Mouse (Mus musculus) splenic B cell, adult 2 months (primary cell): ENCODE results near the gene Slf2.

Experiments used
- DNase-seq: peaks from one replicate; pipeline ENCODE4 v3.0.0-alpha.2; 2011; ENCODE audit warnings: low read depth, low spot score
- H3K27me3 ChIP-seq: 2 replicates; pipeline ENCODE4 v1.6.1; 2012; ENCODE audit warnings: mild to moderate bottlenecking, low read length, moderate library complexity, mixed read lengths; ENCODE audit not compliant: control insufficient read depth, poor library complexity, insufficient read depth, severe bottlenecking
- H3K36me3 ChIP-seq: 2 replicates; pipeline ENCODE4 v1.6.1; 2012; ENCODE audit warnings: mild to moderate bottlenecking, low read length, moderate library complexity, mixed read lengths; ENCODE audit not compliant: control insufficient read depth, poor library complexity, insufficient read depth, severe bottlenecking

Slf2 gene

DNA sequence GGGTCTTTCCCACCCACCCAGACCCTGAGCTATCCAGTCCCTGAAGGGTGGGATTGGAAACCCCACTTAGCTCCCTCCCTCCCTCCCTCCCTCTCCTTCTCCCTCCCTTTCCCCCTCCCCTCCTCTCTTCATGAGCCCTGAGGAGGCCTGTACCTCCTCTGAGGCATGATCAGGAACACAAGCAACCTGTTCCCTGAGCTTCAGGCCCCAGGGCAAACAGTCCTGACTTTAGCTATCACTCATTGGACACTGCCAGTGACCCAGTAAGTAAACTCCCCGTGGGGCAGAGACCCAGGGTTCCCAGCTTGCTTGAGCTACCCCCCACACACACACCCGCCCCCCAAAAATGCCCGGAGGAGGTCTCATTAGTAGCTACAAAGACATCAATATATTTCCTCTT lies 29.9 kb upstream of the Slf2 start:
- DNase-seq = no peak
- H3K27me3 ChIP-seq = no peaks in the 10 kb centered on the region
- no peaks in the 10 kb centered on the region for H3K36me3 ChIP-seq

DNA sequence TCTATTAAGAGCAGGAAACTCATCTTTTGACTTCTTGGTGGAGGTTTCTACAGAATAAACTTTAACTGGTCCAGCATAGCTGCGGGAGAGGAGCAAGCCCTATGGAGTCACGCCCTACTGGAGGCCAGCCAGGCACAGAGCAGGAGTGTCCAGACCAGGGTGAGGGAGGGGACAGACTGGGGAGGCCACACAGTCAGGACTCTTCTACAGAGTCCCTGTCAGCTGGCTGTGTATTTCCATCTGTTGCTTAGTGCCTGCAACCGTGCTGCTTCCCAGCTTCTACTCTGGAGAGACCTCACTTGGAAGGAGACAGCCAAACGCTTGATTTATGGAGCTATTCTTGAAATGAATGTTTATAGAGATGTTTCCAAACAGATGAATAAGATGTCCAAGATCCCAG lies 28.6 kb upstream of the Slf2 start:
- Histone ChIP-seq H3K36me3 (no peaks in the 10 kb centered on the region), H3K27me3 (no peaks in the 10 kb centered on the region)
- no peak for DNase-seq

DNA sequence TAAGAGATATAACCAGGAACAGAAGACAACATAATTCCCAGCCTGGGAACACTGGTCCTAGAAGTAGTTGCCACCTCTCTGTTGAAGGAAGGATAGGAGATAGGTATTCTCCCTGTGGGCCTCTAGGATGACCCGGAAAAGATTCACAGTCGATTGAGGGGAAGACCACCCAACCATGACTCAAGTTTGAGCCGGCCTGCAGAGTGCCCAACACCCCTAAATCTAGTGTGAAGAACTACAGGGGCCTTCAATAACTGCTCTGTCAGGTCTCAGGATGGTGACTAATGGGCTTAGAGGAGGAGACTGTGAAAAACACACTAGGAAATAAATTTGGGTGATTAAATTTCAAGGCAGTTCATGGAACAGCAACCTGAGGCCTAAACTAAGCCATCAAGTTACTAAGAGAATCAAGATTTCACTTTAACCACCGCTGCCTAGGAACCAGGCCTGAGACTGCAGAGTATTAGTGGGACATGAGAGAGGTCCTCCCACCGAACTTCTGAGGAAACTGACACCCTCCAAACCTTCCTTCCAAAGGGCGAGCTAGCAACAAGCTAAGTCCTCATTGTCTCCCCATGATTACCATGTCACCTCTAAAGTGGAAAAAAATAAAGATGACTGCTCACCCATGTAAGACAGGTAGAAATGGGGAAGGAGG lies 27.5 kb upstream of the Slf2 start:
- no peaks in the 10 kb centered on the region for H3K36me3 ChIP-seq
- DNase-seq = no peak
- no peaks in the 10 kb centered on the region for H3K27me3 ChIP-seq

DNA sequence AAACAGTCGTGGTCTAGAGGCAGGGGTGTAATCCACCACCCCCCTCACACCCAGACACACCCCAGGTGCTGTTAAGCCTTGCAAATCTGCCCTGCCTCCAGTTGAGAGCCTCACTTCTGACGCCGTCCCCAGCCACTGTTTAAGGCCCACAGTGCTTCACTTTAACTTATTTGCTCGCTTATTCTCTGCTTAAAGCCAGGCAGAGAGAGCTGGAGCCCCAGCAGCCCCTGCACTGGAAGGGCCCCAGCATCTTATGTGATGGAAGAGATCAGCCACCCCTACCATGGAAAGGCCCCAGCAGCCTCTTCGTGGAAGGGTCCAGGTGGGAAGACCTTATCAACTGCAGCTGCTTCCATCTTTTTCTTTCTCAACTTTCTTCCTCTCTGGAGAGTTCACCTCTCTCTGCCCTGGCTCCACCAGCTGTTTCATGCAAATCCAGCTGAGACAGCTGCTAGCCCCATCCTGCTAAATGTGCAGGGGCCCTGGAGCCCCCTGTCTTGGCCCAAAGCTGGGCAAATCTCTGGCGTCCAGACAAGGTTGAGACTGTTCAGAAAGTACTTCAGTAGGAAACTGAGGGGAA lies 26.7 kb upstream of the Slf2 start:
- no peaks in the 10 kb centered on the region for H3K27me3 ChIP-seq
- H3K36me3 ChIP-seq = no peaks in the 10 kb centered on the region
- no peak for DNase-seq

DNA sequence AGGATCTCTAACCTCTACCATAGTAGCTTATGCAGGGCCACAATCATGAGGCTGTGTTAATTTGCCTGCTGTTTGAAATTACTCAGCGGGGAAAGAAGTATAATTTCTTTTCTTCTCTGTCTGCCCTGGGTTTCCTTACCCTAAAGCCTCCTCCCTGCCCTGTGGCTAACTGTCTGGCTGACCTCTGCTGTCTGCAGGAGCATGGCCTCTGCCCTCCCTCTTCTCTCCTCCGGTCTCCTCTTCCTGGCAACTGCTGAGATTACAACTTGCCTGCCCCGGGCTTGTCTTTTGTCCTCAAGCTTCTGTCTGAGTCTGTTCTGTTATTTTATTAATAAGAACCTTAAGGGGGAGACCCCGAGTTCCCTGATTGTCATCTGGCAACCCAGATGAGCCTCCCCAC lies 25.6 kb upstream of the Slf2 start:
- no peaks in the 10 kb centered on the region for H3K36me3 ChIP-seq
- H3K27me3 ChIP-seq = no peaks in the 10 kb centered on the region
- no peak for DNase-seq

DNA sequence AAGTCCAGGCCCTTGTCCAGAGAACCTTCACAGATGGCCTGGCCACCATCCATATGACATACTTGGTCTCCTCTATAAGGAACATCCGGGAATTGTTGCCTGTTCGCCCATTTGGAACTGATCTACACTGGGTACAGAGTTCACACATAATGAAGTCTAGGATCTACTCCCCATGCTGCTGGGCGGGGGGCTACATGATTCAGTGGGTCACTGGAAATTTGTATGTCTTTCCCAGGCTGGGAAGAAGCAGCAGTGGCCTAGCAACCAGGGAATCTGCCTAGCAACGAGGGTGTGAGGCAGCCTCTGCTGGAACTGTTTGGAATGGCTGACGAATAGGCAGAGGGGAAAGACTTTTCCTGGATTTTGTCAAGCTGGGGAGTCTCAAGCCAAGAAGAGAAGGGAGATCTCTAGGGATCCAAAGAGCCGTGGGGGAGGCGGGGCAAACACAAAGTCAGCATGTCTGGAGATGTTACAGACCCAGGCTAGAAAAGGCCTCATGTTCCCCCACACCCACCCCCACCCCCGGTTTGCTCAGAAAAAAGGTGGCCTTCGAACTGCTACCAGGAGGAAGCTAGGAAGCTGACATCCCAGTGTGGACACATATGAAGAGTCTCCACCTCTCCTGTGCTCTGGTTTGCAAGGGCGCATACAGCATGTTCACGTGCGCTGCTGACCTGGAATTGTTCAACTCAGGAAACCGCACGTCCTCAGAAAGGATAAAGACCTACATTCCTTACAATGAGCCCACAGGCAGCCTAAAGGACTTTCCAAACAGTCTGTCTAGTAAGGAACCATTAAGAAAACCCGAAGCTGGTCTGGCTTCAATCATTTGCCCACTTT lies 22.9 kb upstream of the Slf2 start:
- Histone ChIP-seq H3K36me3 (no peaks in the 10 kb centered on the region), H3K27me3 (no peaks in the 10 kb centered on the region)
- no peak for DNase-seq

DNA sequence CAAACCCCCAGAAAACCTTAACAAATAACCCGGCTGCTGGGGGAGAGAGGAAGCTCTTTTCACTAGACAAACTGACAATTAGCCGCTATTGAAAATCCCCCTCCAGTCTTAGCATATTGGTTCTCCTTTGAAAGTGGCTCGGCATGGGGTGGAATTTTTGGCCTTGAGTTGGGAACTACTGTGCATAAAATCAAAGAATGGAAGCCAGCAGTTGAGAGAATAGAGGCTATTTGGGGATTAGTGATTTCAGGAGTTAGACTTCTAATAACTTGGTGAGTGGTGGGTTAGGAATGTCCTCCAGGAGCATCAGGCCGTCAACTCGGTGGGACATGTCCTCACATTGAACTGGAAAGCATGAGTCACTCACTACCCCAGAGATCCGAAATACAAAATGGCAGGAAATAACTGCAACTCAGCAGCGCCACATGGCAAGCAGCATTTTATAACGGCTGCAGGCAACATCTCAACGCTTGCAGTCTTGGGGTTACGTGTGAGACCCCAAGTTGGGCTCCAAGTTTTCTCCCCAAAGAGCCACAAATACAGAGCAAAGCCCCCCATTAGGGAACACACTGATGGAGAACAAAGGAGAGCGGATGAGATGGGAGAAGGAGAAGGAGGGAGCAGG lies 22.0 kb upstream of the Slf2 start:
- no peaks in the 10 kb centered on the region for H3K36me3 ChIP-seq
- DNase-seq = no peak
- no peaks in the 10 kb centered on the region for H3K27me3 ChIP-seq

DNA sequence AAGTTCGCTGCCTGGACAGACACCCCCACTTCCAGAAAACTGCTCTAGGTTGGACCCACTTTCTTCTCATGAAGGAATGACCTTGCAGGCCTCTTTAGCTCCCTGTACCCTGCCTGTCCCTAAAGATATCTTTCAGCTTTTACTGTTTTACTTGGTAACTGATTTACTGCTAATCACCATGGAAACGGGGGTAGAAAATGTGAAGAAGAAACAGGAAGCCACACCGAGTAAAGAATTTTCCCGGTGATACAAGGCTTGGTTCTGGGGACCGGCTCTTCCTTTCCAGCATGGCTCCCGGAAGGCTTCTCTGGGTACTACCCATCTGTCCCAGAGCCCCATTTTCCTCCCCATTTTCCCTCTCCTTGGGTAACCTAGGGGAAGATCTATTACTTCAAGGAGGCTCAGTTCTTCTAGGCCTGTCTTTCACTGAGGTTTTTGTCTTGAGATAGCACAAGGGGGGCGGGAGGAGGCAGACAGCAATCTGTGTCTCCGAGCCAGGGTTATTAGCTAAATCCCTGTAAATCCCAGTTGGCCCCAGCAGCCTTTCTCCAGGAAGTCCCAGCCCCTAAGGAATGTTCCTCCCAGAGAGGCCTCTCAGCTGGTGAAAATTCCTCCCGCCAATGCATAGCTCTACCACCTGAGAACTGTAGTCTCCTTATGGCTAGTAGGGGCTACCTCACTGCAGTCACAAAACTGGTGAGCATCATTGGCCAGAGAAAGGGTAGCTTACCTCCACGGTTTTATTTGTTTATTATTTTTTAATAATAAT lies 16.3 kb upstream of the Slf2 start:
- DNase-seq = no peak
- no peaks in the 10 kb centered on the region; the same call in 1 of the 2 replicates for H3K27me3 ChIP-seq
- H3K36me3 ChIP-seq = no peaks in the 10 kb centered on the region

DNA sequence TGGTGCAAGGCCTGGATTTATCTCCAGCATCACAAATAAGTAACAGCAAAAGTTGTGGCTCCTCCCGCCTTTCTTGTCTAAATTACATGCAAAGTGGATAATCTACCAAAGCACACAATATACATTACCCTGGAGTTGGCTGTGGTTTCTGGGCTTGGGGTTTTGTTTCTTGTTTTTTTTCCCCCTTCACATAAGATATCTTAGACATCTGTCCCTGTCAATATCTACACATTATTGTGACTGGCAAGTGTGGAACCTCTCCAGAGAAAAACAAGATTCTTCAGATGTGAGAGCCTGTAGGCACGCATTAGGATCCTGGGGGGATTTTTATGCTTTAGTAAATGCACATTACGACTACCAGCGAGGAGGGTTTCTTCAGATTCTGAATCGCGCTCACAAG lies 12.8 kb upstream of the Slf2 start:
- H3K36me3 ChIP-seq = no peaks in the 10 kb centered on the region

DNA sequence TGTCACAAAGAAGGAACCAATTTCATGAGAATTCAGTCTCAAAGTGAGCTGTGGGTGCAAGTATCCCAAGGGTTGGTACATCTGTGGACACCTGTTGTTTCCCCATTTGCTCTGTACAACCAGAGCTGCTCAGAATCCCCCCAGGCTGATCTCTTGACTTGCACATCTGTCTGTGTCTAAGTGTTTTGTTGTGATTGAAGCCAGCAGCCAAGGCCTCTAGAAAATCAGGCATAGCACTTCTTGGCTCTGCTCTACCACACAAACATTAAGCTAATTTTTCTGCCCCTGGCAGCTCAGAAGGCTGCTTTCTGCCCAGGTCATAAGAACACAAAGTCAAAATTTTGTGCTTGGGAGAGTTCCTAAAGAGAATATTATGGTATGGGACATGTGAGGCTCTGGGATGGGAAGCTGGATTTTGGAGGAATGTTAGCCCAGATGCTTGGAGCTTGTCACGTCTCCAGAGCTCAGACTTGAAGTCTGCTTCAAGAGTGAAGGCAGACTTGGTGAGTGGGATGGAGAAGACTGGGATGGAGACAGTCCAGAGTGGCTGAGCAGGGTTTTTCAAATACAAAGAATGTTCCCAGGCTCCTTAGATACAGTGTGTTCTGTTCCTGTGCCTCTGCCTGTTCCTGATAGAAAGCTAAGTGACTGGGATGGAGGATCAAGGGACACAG lies 9.3 kb upstream of the Slf2 start:
- DNase-seq = no peak
- H3K27me3 ChIP-seq = no peaks in the 10 kb centered on the region; the same call in 1 of the 2 replicates
- H3K36me3 ChIP-seq = no peaks in the 10 kb centered on the region

More for the DNA sequence above, 12.8 kb upstream of the Slf2 start:
- DNase-seq = no peak
- H3K27me3 ChIP-seq = no peaks in the 10 kb centered on the region; the same call in 1 of the 2 replicates

DNA sequence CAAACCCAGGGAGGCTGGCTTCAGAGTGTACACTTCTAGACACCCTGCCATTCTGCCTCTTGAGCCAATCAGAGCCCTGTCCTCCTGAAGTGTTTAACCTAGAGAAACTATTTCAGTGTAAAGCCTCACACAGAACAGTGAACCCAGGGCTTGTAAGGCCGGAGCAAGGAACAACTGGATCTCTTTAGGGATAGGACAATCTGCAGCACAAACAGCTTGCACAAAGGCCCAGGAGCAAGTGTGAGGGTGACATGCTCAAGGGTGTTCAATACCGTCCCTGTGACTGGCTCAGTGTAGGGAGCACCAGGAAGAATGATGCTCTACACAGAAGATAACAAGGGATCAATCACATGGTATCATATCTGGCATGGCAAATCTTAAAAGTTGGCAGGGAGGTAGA lies 8.4 kb upstream of the Slf2 start:
- Histone ChIP-seq H3K36me3 (no peaks in the 10 kb centered on the region), H3K27me3 (no peaks in the 10 kb centered on the region; the same call in 1 of the 2 replicates)
- no peak for DNase-seq

DNA sequence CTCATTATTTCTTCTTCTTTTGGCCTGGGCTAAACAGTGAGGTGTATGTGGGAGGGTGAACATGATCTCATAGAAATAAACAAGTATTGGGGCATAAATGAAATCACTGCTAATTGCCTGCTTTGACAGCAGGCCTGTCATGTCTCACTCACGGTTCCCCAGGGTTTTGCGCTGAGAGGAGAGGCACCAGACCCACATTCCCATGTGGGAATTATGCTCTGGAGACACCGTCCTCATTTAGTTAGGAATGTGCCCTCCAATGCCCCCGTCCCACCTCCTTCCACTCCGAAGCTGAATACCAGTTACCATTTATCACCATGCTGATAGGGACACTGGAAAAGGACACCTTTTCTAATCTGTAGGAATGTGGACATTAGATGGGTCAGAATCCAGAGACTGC lies 6.3 kb upstream of the Slf2 start:
- no peak for DNase-seq
- no peaks in the 10 kb centered on the region for H3K27me3 ChIP-seq
- H3K36me3 ChIP-seq = no peaks in the 10 kb centered on the region

DNA sequence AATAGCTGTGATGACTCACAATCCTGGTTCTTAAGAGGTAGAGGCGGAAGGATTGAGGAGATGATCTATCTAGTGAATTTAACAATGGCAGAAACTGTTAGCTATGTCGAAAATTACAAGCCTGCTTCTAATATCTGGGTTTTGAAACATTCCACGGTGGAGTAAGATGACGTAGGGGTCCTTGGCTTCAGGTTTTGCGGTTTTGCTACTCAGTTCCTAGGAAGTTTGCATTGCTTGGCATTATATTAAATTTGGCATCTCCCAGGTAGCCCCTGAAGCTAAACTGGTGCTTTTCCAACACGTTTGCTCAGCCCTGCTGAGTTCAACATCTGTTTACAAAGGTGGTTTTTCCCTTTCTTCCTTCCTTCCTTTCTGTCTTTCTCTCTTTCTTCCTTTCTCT lies 4.2 kb upstream of the Slf2 start:
- no peak for DNase-seq
- Histone ChIP-seq H3K36me3 (no peaks in the 10 kb centered on the region), H3K27me3 (no peaks in the 10 kb centered on the region)

DNA sequence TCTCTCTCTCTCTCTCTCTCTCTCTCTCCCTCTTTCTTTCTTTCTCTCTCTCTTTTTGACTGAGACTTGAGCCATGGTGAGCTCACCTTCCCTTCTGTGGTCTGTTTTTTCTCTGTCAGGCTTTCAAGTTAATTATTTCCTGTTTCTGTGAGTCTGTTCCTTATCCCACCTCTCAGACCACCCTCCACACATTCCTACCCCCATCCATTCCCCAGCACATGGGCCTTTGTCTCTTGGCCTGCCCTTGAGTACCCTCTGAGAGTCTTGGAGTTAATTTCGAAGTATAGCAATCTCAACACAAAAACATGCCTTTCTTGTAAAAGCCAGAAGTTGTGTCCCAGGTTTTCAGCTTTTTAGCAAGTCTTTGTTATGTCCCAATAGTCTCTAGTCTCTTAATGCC lies 3.7 kb upstream of the Slf2 start:
- Histone ChIP-seq H3K36me3 (no peaks in the 10 kb centered on the region), H3K27me3 (no peaks in the 10 kb centered on the region)
- no peak for DNase-seq
